Mouse (Mus musculus) hindbrain, postnatal 0 days (tissue): Measurements from ENCODE around the gene Rmnd1. TPM values are rescaled to one million over a fixed set of nuclear protein-coding genes. Genes with fewer than 3 reads are reported as not detected.
A peak's percentile ranks its signal among the peaks of the same experiment; 100 is the strongest.

Experiments
- ATAC-seq: fragments of 200-750 bp; cut with Nextera tagmentation; 2 replicates; pipeline ENCODE4 v1.8.0; 2017; ENCODE audit warnings: mild to moderate bottlenecking, moderate TSS enrichment, moderate library complexity
- DNase-seq: peaks from one replicate; pipeline ENCODE4 v3.0.0-alpha.2; 2015; ENCODE audit warnings: low spot score
- H3K27ac ChIP-seq: fragments of 300-500 bp; sonication (generic); 2 replicates; pipeline ENCODE4 v1.5.1; 2014; ENCODE audit warnings: mild to moderate bottlenecking
- H3K27me3 ChIP-seq: fragments of 300-500 bp; sonication (generic); 2 replicates; pipeline ENCODE4 v1.6.1; 2014; ENCODE audit warnings: low read length, mixed read lengths; ENCODE audit not compliant: insufficient read depth
- H3K36me3 ChIP-seq: fragments of 300-500 bp; sonication (generic); 2 replicates; pipeline ENCODE4 v1.6.1; 2014; ENCODE audit warnings: low read length, mixed read lengths; ENCODE audit not compliant: insufficient read depth
- H3K4me1 ChIP-seq: fragments of 300-500 bp; sonication (generic); 2 replicates; pipeline ENCODE4 v1.6.1; 2014; ENCODE audit warnings: antibody characterized with exemption, low read length, mixed read lengths; ENCODE audit not compliant: insufficient read depth
- H3K4me2 ChIP-seq: fragments of 300-500 bp; sonication (generic); 2 replicates; pipeline ENCODE4 v1.6.1; 2014; ENCODE audit warnings: low read depth, mild to moderate bottlenecking, low read length, moderate library complexity, mixed read lengths
- H3K4me3 ChIP-seq: fragments of 300-500 bp; sonication (generic); 2 replicates; pipeline ENCODE4 v1.5.1; 2014; ENCODE audit warnings: low read length
- H3K9ac ChIP-seq: fragments of 300-500 bp; sonication (generic); replicated peaks from 2 replicates; pipeline ENCODE4 v1.6.1; 2014; ENCODE audit warnings: mild to moderate bottlenecking, low read length, moderate library complexity, mixed read lengths
- H3K9me3 ChIP-seq: fragments of 300-500 bp; sonication (generic); 2 replicates; pipeline ENCODE4 v1.6.1; 2016; ENCODE audit warnings: low read length, mixed read lengths
- CTCF ChIP-seq: IDR thresholded peaks from 2 replicates; pipeline ENCODE4 v1.5.1; 2016; ENCODE audit warnings: antibody characterized with exemption, control low read depth, low read depth
- WGBS: fragments of 180-500 bp; shearing (Covaris S2); extraction: QIAGEN DNeasy Blood & Tissue Kit; methylation state at CpG from one replicate; pipeline ENCODE4 v1.1.7; 2014; 5-methylcytosine and 5-hydroxymethylcytosine counted together
- polyA plus RNA-seq: library from polyadenylated mRNA; unstranded; fragments of >200 nt; fragmentation: Nextera tagmentation; extraction: Ambion mirVana; gene quantifications from 2 replicates; pipeline ENCODE4 v1.2.1, GENCODE M21; 2015
- total RNA-seq: library from RNA; depleted of rRNA; stranded (reverse); fragments of >200 nt; gene quantifications from 2 replicates; pipeline ENCODE4 v1.2.3, GENCODE M21; 2014

Gene Rmnd1
- total and polyA plus RNA-seq, 2 experiments from 2014 or later = 24.7 to 30.0 TPM

GRCm38 (mm10) chr10:4430826-4431225, 1.4 kb downstream of the Rmnd1 start:
- DNase-seq (peak; percentile 18), ATAC-seq (no peak)
- no peak overlapping the region; the same call in 1 of the 2 replicates for H3K4me3 ChIP-seq
- 70% methylated on average over 3 of the region's 3 CpGs for WGBS
- H3K4me2 ChIP-seq = peak overlapping the region; percentile 91
- peak overlapping the region; percentile 74; the same call in 1 of the 2 replicates for H3K9ac ChIP-seq
- H3K27ac ChIP-seq = peak overlapping the region; percentile 22; the same call in 1 of the 2 replicates
- no peak for TF ChIP-seq CTCF
- H3K9me3 ChIP-seq = no peaks in the 10 kb centered on the region
- H3K36me3 ChIP-seq = peaks cover 12% of the 10 kb centered on the region
- H3K27me3 ChIP-seq = no peaks in the 10 kb centered on the region
- 0 out of 2 replicates have a peak, but pooled peaks cover 7% of the 10 kb centered on the region for H3K4me1 ChIP-seq

GRCm38 (mm10) chr10:4430399-4430798, 1.8 kb downstream of the Rmnd1 start:
- H3K27ac ChIP-seq = peak overlapping the region; percentile 22; the same call in 1 of the 2 replicates
- no peak for TF ChIP-seq CTCF
- DNase-seq = no peak
- no peak overlapping the region for H3K4me3 ChIP-seq
- H3K9ac ChIP-seq = no peak overlapping the region
- no peaks in the 10 kb centered on the region for H3K9me3 ChIP-seq
- peaks cover 13% of the 10 kb centered on the region for H3K36me3 ChIP-seq
- no peak overlapping the region for H3K4me2 ChIP-seq
- H3K27me3 ChIP-seq = no peaks in the 10 kb centered on the region
- 89% methylated on average over 8 of the region's 8 CpGs for WGBS
- ATAC-seq = no peak
- 0 out of 2 replicates have a peak, but pooled peaks cover 7% of the 10 kb centered on the region for H3K4me1 ChIP-seq

GRCm38 (mm10) chr10:4425245-4425644, 6.9 kb downstream of the Rmnd1 start:
- no peaks in the 10 kb centered on the region for H3K27me3 ChIP-seq
- H3K4me3 ChIP-seq = no peak overlapping the region
- H3K4me1 ChIP-seq = no peaks in the 10 kb centered on the region
- DNase-seq (peak; percentile 44), ATAC-seq (no peak)
- no peaks in the 10 kb centered on the region for H3K9me3 ChIP-seq
- no peak overlapping the region for H3K9ac ChIP-seq
- 67% methylated on average over 8 of the region's 8 CpGs for WGBS
- TF ChIP-seq CTCF = peak; percentile 65
- peaks cover 34% of the 10 kb centered on the region for H3K36me3 ChIP-seq
- no peak overlapping the region for H3K4me2 ChIP-seq
- no peak overlapping the region for H3K27ac ChIP-seq

- H3K27me3 ChIP-seq = no peaks in the 10 kb centered on the region
- peaks cover 39% of the 10 kb centered on the region for H3K36me3 ChIP-seq
- DNase-seq (no peak), ATAC-seq (no peak)
- H3K9me3 ChIP-seq = no peaks in the 10 kb centered on the region
- no peak for TF ChIP-seq CTCF
- no peaks in the 10 kb centered on the region; the same call in 1 of the 2 replicates for H3K4me1 ChIP-seq
- H3K4me3 ChIP-seq = no peak overlapping the region
- H3K4me2 ChIP-seq = no peak overlapping the region
- WGBS = 97% methylated on average over 1 of the region's 1 CpGs
- H3K9ac ChIP-seq = no peak overlapping the region
- no peak overlapping the region for H3K27ac ChIP-seq
Observed at GRCm38 (mm10) chr10:4407191-4407590, 25.0 kb downstream of the Rmnd1 start.

- no peaks in the 10 kb centered on the region for H3K27me3 ChIP-seq
- H3K27ac ChIP-seq = no peak overlapping the region
- no peak overlapping the region for H3K4me2 ChIP-seq
- no peaks in the 10 kb centered on the region; the same call in 1 of the 2 replicates for H3K4me1 ChIP-seq
- DNase-seq = no peak
- no peak overlapping the region for H3K4me3 ChIP-seq
- no peak; the same call in 1 of the 2 replicates for ATAC-seq
- no peak overlapping the region for H3K9ac ChIP-seq
- peaks cover 33% of the 10 kb centered on the region for H3K36me3 ChIP-seq
- 79% methylated on average over 5 of the region's 5 CpGs for WGBS
- TF ChIP-seq CTCF = no peak
- no peaks in the 10 kb centered on the region for H3K9me3 ChIP-seq
Observed at GRCm38 (mm10) chr10:4405511-4405910, 26.7 kb downstream of the Rmnd1 start.

GRCm38 (mm10) chr10:4404895-4405491, 27.2 kb downstream of the Rmnd1 start:
- Histone ChIP-seq H3K4me1 (no peaks in the 10 kb centered on the region; the same call in 1 of the 2 replicates), H3K4me3 (no peak overlapping the region), H3K4me2 (no peak overlapping the region), H3K27me3 (no peaks in the 10 kb centered on the region), H3K9me3 (no peaks in the 10 kb centered on the region), H3K9ac (no peak overlapping the region), H3K27ac (no peak overlapping the region), H3K36me3 (peaks cover 29% of the 10 kb centered on the region)
- TF ChIP-seq CTCF = peak; percentile 83
- DNase-seq = peak; percentile 92
- WGBS = 58% methylated on average over 5 of the region's 5 CpGs
- peak; percentile 73 for ATAC-seq

GRCm38 (mm10) chr10:4398058-4398457, 34.1 kb downstream of the Rmnd1 start:
- DNase-seq = no peak
- Histone ChIP-seq H3K9me3 (no peaks in the 10 kb centered on the region), H3K9ac (no peak overlapping the region), H3K27ac (no peak overlapping the region), H3K36me3 (no peaks in the 10 kb centered on the region; the same call in 1 of the 2 replicates), H3K4me3 (no peak overlapping the region), H3K4me1 (no peaks in the 10 kb centered on the region; the same call in 1 of the 2 replicates), H3K4me2 (no peak overlapping the region), H3K27me3 (no peaks in the 10 kb centered on the region)
- ATAC-seq = no peak
- no peak for TF ChIP-seq CTCF
- WGBS = 82% methylated on average over 5 of the region's 5 CpGs
